Mouse (Mus musculus): ENCODE results near the gene Gnaz. TPM values are rescaled to one million over a fixed set of nuclear protein-coding genes. Genes with fewer than 3 reads are reported as not detected.
A peak's percentile ranks its signal among the peaks of the same experiment; 100 is the strongest.

Gene Gnaz
- polyA plus RNA-seq, 1 experiment from 2014 or later, result 27.9 TPM

- H3K27ac ChIP-seq, result no peak overlapping the region
- H3K9ac ChIP-seq, result 0 out of 2 replicates have a peak overlapping the region, but pooled peaks have one; percentile 0
- H3K4me1 ChIP-seq, result peaks cover 22% of the 10 kb centered on the region
- ATAC-seq (ENCODE audit: low FRiP score), result no peak
- H3K27me3 ChIP-seq, result no peaks in the 10 kb centered on the region
- H3K9me3 ChIP-seq (replicated peaks), result no peaks in the 10 kb centered on the region
- 63% methylated on average over 8 of the region's 8 CpGs for WGBS
- no peak overlapping the region for H3K4me2 ChIP-seq (replicated peaks)
- no peaks in the 10 kb centered on the region for H3K36me3 ChIP-seq
- H3K4me3 ChIP-seq, result no peak overlapping the region
These were observed 40.1 kb downstream of the Gnaz start for GRCm38 (mm10) chr10:75006889-75007662.

- Histone ChIP-seq H3K4me3 (no peak overlapping the region), H3K4me1 (peaks cover 24% of the 10 kb centered on the region), H3K27me3 (no peaks in the 10 kb centered on the region), H3K36me3 (peaks cover 3% of the 10 kb centered on the region; the same call in 1 of the 2 replicates), H3K4me2 (replicated peaks) (no peak overlapping the region), H3K9ac (no peak overlapping the region), H3K9me3 (replicated peaks) (no peaks in the 10 kb centered on the region), H3K27ac (no peak overlapping the region)
- ATAC-seq (ENCODE audit: low FRiP score), result no peak
- 87% methylated on average over 15 of the region's 15 CpGs for WGBS
These were observed 43.7 kb downstream of the Gnaz start for GRCm38 (mm10) chr10:75010704-75011103.

GRCm38 (mm10) chr10:75015465-75015864 lies 48.5 kb downstream of the Gnaz start:
- Histone ChIP-seq H3K4me1 (peaks cover 4% of the 10 kb centered on the region; the same call in 1 of the 2 replicates), H3K36me3 (peaks cover 3% of the 10 kb centered on the region; the same call in 1 of the 2 replicates), H3K27me3 (no peaks in the 10 kb centered on the region), H3K9me3 (replicated peaks) (no peaks in the 10 kb centered on the region), H3K27ac (no peak overlapping the region), H3K4me2 (replicated peaks) (no peak overlapping the region), H3K9ac (no peak overlapping the region), H3K4me3 (no peak overlapping the region)
- WGBS, result 64% methylated on average over 14 of the region's 14 CpGs
- ATAC-seq (ENCODE audit: low FRiP score), result no peak

GRCm38 (mm10) chr10:75016481-75016880 lies 49.5 kb downstream of the Gnaz start:
- ATAC-seq (ENCODE audit: low FRiP score), result no peak
- peaks cover 1% of the 10 kb centered on the region; the same call in 1 of the 2 replicates for H3K27me3 ChIP-seq
- no peak overlapping the region for H3K4me2 ChIP-seq (replicated peaks)
- H3K27ac ChIP-seq, result no peak overlapping the region
- no peaks in the 10 kb centered on the region for H3K9me3 ChIP-seq (replicated peaks)
- H3K9ac ChIP-seq, result no peak overlapping the region
- H3K36me3 ChIP-seq, result peaks cover 3% of the 10 kb centered on the region; the same call in 1 of the 2 replicates
- H3K4me1 ChIP-seq, result peaks cover 4% of the 10 kb centered on the region; the same call in 1 of the 2 replicates
- H3K4me3 ChIP-seq, result no peak overlapping the region
- 79% methylated on average over 4 of the region's 4 CpGs for whole genome bisulfite sequencing

DNA sequence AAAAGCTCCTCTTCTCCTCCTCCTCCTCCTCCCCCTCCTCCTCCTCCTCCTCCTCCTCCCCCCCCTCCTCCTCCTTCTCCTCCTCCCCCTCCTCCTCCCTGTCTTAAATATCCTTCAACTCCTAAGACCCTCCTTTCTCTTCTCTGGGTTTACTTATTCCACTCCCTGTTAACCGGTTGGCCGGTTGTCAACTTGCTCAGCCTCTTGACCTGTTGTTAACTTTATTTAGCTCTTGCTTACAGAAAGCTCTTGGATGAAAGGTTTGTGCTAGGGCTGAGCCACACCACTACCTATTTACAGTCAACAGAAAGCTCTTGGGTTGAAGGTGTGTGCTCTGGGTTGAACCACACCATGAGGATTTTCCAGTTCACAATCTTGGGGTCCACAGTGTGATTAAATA lies 53.3 kb downstream of the Gnaz start:
- ATAC-seq (ENCODE audit: low FRiP score), result no peak
- Histone ChIP-seq H3K27ac (no peak overlapping the region), H3K4me1 (peaks cover 3% of the 10 kb centered on the region; the same call in 1 of the 2 replicates), H3K27me3 (peaks cover 4% of the 10 kb centered on the region; the same call in 1 of the 2 replicates), H3K4me2 (replicated peaks) (no peak overlapping the region), H3K4me3 (no peak overlapping the region), H3K9ac (no peak overlapping the region), H3K36me3 (no peaks in the 10 kb centered on the region), H3K9me3 (replicated peaks) (no peaks in the 10 kb centered on the region; the same call in 1 of the 2 replicates)
- WGBS, result 76% methylated on average over 2 of the region's 2 CpGs

GRCm38 (mm10) chr10:75021138-75021537 lies 54.2 kb downstream of the Gnaz start:
- H3K27ac ChIP-seq, result no peak overlapping the region
- H3K27me3 ChIP-seq, result peaks cover 4% of the 10 kb centered on the region; the same call in 1 of the 2 replicates
- H3K9ac ChIP-seq, result no peak overlapping the region
- H3K36me3 ChIP-seq, result no peaks in the 10 kb centered on the region
- no peak overlapping the region for H3K4me2 ChIP-seq (replicated peaks)
- no peak overlapping the region for H3K4me3 ChIP-seq
- H3K9me3 ChIP-seq (replicated peaks), result no peaks in the 10 kb centered on the region; the same call in 1 of the 2 replicates
- peak; percentile 63 for ATAC-seq (ENCODE audit: low FRiP score)
- WGBS, result 16% methylated on average over 6 of the region's 6 CpGs
- H3K4me1 ChIP-seq, result no peaks in the 10 kb centered on the region

DNA sequence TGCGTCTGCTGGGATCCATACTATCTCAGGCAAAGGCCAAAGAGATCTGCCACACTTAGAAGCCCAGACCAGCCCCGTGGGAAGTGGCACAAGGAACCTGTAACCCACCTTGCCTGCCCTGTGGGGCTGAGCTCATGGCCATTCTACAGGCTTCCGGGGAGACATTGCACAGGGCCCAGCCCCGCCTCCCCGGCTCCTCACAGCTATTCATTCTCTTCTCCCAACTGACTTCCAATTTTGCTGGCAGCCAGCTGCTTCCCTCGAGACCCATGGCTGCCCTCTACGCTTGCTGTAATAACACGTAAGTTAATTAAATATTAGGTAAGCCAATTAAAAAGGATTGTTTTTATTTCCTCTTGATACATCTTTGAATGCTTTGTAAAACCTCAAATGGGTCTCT lies 59.5 kb downstream of the Gnaz start:
- Histone ChIP-seq H3K9ac (no peak overlapping the region), H3K4me2 (replicated peaks) (no peak overlapping the region), H3K27me3 (peaks cover 3% of the 10 kb centered on the region; the same call in 1 of the 2 replicates), H3K9me3 (replicated peaks) (no peaks in the 10 kb centered on the region; the same call in 1 of the 2 replicates), H3K4me1 (no peaks in the 10 kb centered on the region), H3K27ac (no peak overlapping the region), H3K36me3 (no peaks in the 10 kb centered on the region), H3K4me3 (no peak overlapping the region)
- no peak for ATAC-seq (ENCODE audit: low FRiP score)
- WGBS, result 51% methylated on average over 8 of the region's 8 CpGs

- Histone ChIP-seq H3K27me3 (no peaks in the 10 kb centered on the region), H3K9ac (no peak overlapping the region), H3K9me3 (replicated peaks) (no peaks in the 10 kb centered on the region), H3K4me3 (no peak overlapping the region), H3K27ac (no peak overlapping the region), H3K4me2 (replicated peaks) (no peak overlapping the region), H3K4me1 (peaks cover 16% of the 10 kb centered on the region), H3K36me3 (no peaks in the 10 kb centered on the region)
- ATAC-seq (ENCODE audit: low FRiP score), result no peak
- 94% methylated on average over 8 of the region's 8 CpGs for WGBS
These were observed 61.8 kb downstream of the Gnaz start for GRCm38 (mm10) chr10:75028743-75029142.

DNA sequence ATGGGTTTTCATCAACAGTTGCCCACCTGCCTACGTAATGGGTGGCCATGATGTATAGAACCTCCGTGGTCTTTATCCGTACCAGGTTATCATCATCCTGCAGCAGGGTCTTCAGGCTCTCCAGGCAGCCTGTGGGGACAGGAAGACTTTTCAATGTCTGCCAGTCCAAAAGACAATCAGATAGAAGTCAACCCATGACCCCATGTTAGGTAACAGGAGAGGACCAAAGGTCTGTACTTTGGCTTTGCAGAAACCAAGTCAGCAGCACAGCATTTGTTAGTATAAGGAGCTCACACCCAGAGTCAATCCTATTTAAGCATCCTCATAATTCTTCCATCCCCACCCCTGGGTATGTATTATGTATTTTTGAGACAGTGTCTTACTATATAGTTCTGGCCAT lies 62.7 kb downstream of the Gnaz start:
- Histone ChIP-seq H3K4me3 (no peak overlapping the region), H3K27ac (no peak overlapping the region), H3K9ac (no peak overlapping the region), H3K4me1 (peaks cover 16% of the 10 kb centered on the region), H3K27me3 (no peaks in the 10 kb centered on the region), H3K9me3 (replicated peaks) (no peaks in the 10 kb centered on the region), H3K4me2 (replicated peaks) (no peak overlapping the region), H3K36me3 (no peaks in the 10 kb centered on the region)
- no peak for ATAC-seq (ENCODE audit: low FRiP score)
- WGBS, result 94% methylated on average over 3 of the region's 3 CpGs

DNA sequence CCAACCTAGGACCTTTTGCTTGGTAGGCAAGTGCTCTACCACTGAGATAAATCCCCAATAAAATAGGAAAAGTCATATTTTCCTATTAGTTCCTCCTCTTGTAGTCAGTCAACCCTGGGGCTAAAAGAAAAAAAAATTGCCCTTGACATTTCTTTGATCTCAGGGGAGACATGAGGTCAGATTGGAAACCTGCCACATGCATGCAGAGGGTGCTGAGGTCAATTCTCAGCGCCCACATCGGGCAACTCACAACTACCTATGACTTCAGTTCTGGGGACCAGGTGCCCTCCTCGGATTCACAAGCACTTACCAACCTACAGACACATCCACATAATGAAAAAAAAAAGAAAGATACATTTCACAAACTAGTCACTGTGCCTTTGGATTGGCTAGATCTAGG lies 63.3 kb downstream of the Gnaz start:
- ATAC-seq (ENCODE audit: low FRiP score), result no peak

GRCm38 (mm10) chr10:75031345-75032114 lies 64.6 kb downstream of the Gnaz start:
- Histone ChIP-seq H3K9ac (no peak overlapping the region), H3K4me3 (no peak overlapping the region), H3K9me3 (replicated peaks) (no peaks in the 10 kb centered on the region), H3K4me1 (peaks cover 26% of the 10 kb centered on the region), H3K27ac (no peak overlapping the region), H3K36me3 (no peaks in the 10 kb centered on the region), H3K27me3 (no peaks in the 10 kb centered on the region), H3K4me2 (replicated peaks) (no peak overlapping the region)
- 75% methylated on average over 5 of the region's 5 CpGs for WGBS
- ATAC-seq (ENCODE audit: low FRiP score), result no peak

More for the DNA sequence above, 63.3 kb downstream of the Gnaz start:
- peaks cover 16% of the 10 kb centered on the region for H3K4me1 ChIP-seq
- no peak overlapping the region for H3K9ac ChIP-seq
- 76% methylated on average over 3 of the region's 3 CpGs for WGBS
- no peaks in the 10 kb centered on the region for H3K9me3 ChIP-seq (replicated peaks)
- H3K4me3 ChIP-seq, result no peak overlapping the region
- no peak overlapping the region for H3K27ac ChIP-seq
- no peaks in the 10 kb centered on the region for H3K36me3 ChIP-seq
- H3K4me2 ChIP-seq (replicated peaks), result no peak overlapping the region
- H3K27me3 ChIP-seq, result no peaks in the 10 kb centered on the region

GRCm38 (mm10) chr10:75032395-75032794 lies 65.4 kb downstream of the Gnaz start, which contains the start of gene Rsph14:
Gene Rsph14 (minus strand): TSS chr10:75032586.
- Histone ChIP-seq H3K9ac (no peak within 1 kb of the TSS), H3K4me2 (replicated peaks) (peak within 1 kb of the TSS; percentile 34), H3K36me3 (no peaks in the 10 kb centered on the region), H3K4me1 (peaks cover 32% of the 10 kb centered on the region), H3K27me3 (no peaks in the 10 kb centered on the region), H3K9me3 (replicated peaks) (no peaks in the 10 kb centered on the region), H3K4me3 (no peak within 1 kb of the TSS), H3K27ac (peak within 1 kb of the TSS; percentile 62)
- WGBS, result 14% methylated on average over 10 of the region's 10 CpGs
- peak; percentile 71 for ATAC-seq (ENCODE audit: low FRiP score)

Measured in hindbrain, embryonic 12.5 days (tissue).